Mouse (Mus musculus) heart, embryonic 13.5 days (tissue): Measurements from ENCODE around the gene Arhgef40. TPM values are rescaled to one million over a fixed set of nuclear protein-coding genes. Genes with fewer than 3 reads are reported as not detected.

ENCODE experiments used
- ATAC-seq: fragments of 200-750 bp; cut with Nextera tagmentation; 2 replicates; pipeline ENCODE4 v1.8.0; 2017; ENCODE audit warnings: moderate TSS enrichment; ENCODE audit not compliant: insufficient number of reproducible peaks, low FRiP score, low TSS enrichment; ENCODE audit errors: extremely low read depth
- H3K27ac ChIP-seq: fragments of 300-500 bp; sonication (generic); replicated peaks from 2 replicates; pipeline ENCODE4 v1.5.1; 2015; ENCODE audit warnings: moderate library complexity, mild to moderate bottlenecking, inconsistent platforms
- H3K27me3 ChIP-seq: fragments of 300-500 bp; sonication (generic); replicated peaks from 2 replicates; pipeline ENCODE4 v1.6.1; 2015; ENCODE audit warnings: mild to moderate bottlenecking, inconsistent platforms
- H3K36me3 ChIP-seq: fragments of 300-500 bp; sonication (generic); 2 replicates; pipeline ENCODE4 v1.6.1; 2015; ENCODE audit warnings: mild to moderate bottlenecking, inconsistent platforms
- H3K4me1 ChIP-seq: fragments of 300-500 bp; sonication (generic); 2 replicates; pipeline ENCODE4 v1.6.1; 2015; ENCODE audit warnings: inconsistent platforms
- H3K4me2 ChIP-seq: fragments of 300-500 bp; sonication (generic); 2 replicates; pipeline ENCODE4 v1.6.1; 2015; ENCODE audit warnings: inconsistent platforms, mild to moderate bottlenecking, moderate library complexity
- H3K4me3 ChIP-seq: fragments of 300-500 bp; sonication (generic); 2 replicates; pipeline ENCODE4 v1.5.1; 2015; ENCODE audit warnings: moderate library complexity, mild to moderate bottlenecking, inconsistent platforms
- H3K9ac ChIP-seq: fragments of 300-500 bp; sonication (generic); 2 replicates; pipeline ENCODE4 v1.6.1; 2015; ENCODE audit warnings: inconsistent platforms, mild to moderate bottlenecking, moderate library complexity
- H3K9me3 ChIP-seq: fragments of 300-500 bp; sonication (generic); 2 replicates; pipeline ENCODE4 v1.6.1; 2016; ENCODE audit warnings: inconsistent platforms
- WGBS: fragments of 180-500 bp; shearing (Covaris S2); methylation state at CpG from one replicate; pipeline ENCODE4 v1.1.7; 2015; ENCODE audit warnings: mixed read lengths; 5-methylcytosine and 5-hydroxymethylcytosine counted together
- polyA plus RNA-seq: library from polyadenylated mRNA; unstranded; fragments of >200 nt; fragmentation: Nextera tagmentation; extraction: Ambion mirVana; gene quantifications from 2 replicates; pipeline ENCODE4 v1.2.1, GENCODE M21; 2015

Arhgef40 gene
- polyA plus RNA-seq, 1 experiment from 2014 or later, result 63.9 TPM

GRCm38 (mm10) chr14:51985301-51986152 lies 1.0 kb downstream of the Arhgef40 start:
- H3K4me2 ChIP-seq, result peak overlapping the region; percentile 92
- no peaks in the 10 kb centered on the region for H3K9me3 ChIP-seq
- H3K4me3 ChIP-seq, result peak overlapping the region; percentile 78
- WGBS, result under 1% methylated on average over 26 of the region's 27 CpGs
- peak overlapping the region; percentile 98 for H3K27ac ChIP-seq
- H3K4me1 ChIP-seq, result peaks cover 38% of the 10 kb centered on the region
- H3K9ac ChIP-seq, result peak overlapping the region; percentile 86
- peaks cover 35% of the 10 kb centered on the region for H3K36me3 ChIP-seq
- peak; percentile 56 for ATAC-seq
- H3K27me3 ChIP-seq, result no peaks in the 10 kb centered on the region; the same call in 1 of the 2 replicates

GRCm38 (mm10) chr14:51986153-51986505 lies 1.6 kb downstream of the Arhgef40 start:
- Histone ChIP-seq H3K27me3 (no peaks in the 10 kb centered on the region; the same call in 1 of the 2 replicates), H3K4me3 (peak overlapping the region; percentile 78), H3K27ac (peak overlapping the region; percentile 98), H3K4me2 (peak overlapping the region; percentile 92), H3K9me3 (no peaks in the 10 kb centered on the region), H3K9ac (peak overlapping the region; percentile 86), H3K4me1 (peaks cover 38% of the 10 kb centered on the region), H3K36me3 (peaks cover 41% of the 10 kb centered on the region)
- ATAC-seq, result no peak
- WGBS, result 4% methylated on average over 7 of the region's 7 CpGs

GRCm38 (mm10) chr14:51987177-51987576 lies 2.7 kb downstream of the Arhgef40 start:
- Histone ChIP-seq H3K4me2 (peak overlapping the region; percentile 92), H3K9me3 (no peaks in the 10 kb centered on the region), H3K27ac (peak overlapping the region; percentile 98), H3K9ac (peak overlapping the region; percentile 37; the same call in 1 of the 2 replicates), H3K4me3 (peak overlapping the region; percentile 78; the same call in 1 of the 2 replicates), H3K4me1 (peaks cover 38% of the 10 kb centered on the region), H3K36me3 (peaks cover 52% of the 10 kb centered on the region), H3K27me3 (no peaks in the 10 kb centered on the region)
- no peak for ATAC-seq
- WGBS, result 88% methylated on average over 6 of the region's 6 CpGs

- WGBS, result 86% methylated on average over 12 of the region's 12 CpGs
Observed at GRCm38 (mm10) chr14:51988731-51989130, 4.2 kb downstream of the Arhgef40 start.

GRCm38 (mm10) chr14:51989461-51989970 lies 5.0 kb downstream of the Arhgef40 start:
- Histone ChIP-seq H3K27me3 (no peaks in the 10 kb centered on the region), H3K27ac (no peak overlapping the region), H3K9me3 (no peaks in the 10 kb centered on the region), H3K4me2 (no peak overlapping the region), H3K9ac (peak overlapping the region; percentile 37; the same call in 1 of the 2 replicates), H3K36me3 (peaks cover 74% of the 10 kb centered on the region), H3K4me3 (no peak overlapping the region), H3K4me1 (peaks cover 27% of the 10 kb centered on the region)
- 64% methylated on average over 12 of the region's 12 CpGs for WGBS
- ATAC-seq, result no peak

More at GRCm38 (mm10) chr14:51988731-51989130, 4.2 kb downstream of the Arhgef40 start:
- Histone ChIP-seq H3K9ac (no peak overlapping the region), H3K4me3 (no peak overlapping the region), H3K36me3 (peaks cover 66% of the 10 kb centered on the region), H3K27me3 (no peaks in the 10 kb centered on the region), H3K27ac (no peak overlapping the region), H3K4me1 (peaks cover 33% of the 10 kb centered on the region), H3K4me2 (no peak overlapping the region), H3K9me3 (no peaks in the 10 kb centered on the region)
- ATAC-seq, result no peak

GRCm38 (mm10) chr14:51994453-51994852 lies 9.9 kb downstream of the Arhgef40 start:
- WGBS, result 78% methylated on average over 4 of the region's 4 CpGs

GRCm38 (mm10) chr14:51995219-51995871 lies 10.8 kb downstream of the Arhgef40 start:
- no peak for ATAC-seq
- Histone ChIP-seq H3K27ac (no peak overlapping the region), H3K9me3 (no peaks in the 10 kb centered on the region), H3K27me3 (no peaks in the 10 kb centered on the region), H3K9ac (no peak overlapping the region), H3K4me1 (peaks cover 3% of the 10 kb centered on the region; the same call in 1 of the 2 replicates), H3K36me3 (peaks cover 97% of the 10 kb centered on the region), H3K4me3 (no peak overlapping the region), H3K4me2 (no peak overlapping the region)
- 70% methylated on average over 12 of the region's 12 CpGs for WGBS

More at GRCm38 (mm10) chr14:51994453-51994852, 9.9 kb downstream of the Arhgef40 start:
- no peak overlapping the region for H3K9ac ChIP-seq
- ATAC-seq, result no peak
- H3K9me3 ChIP-seq, result no peaks in the 10 kb centered on the region
- peaks cover 5% of the 10 kb centered on the region for H3K4me1 ChIP-seq
- no peak overlapping the region for H3K4me2 ChIP-seq
- H3K27ac ChIP-seq, result no peak overlapping the region
- H3K27me3 ChIP-seq, result no peaks in the 10 kb centered on the region
- no peak overlapping the region for H3K4me3 ChIP-seq
- H3K36me3 ChIP-seq, result peaks cover 97% of the 10 kb centered on the region

- Histone ChIP-seq H3K36me3 (peaks cover 95% of the 10 kb centered on the region), H3K9me3 (no peaks in the 10 kb centered on the region), H3K4me2 (no peak overlapping the region), H3K9ac (no peak overlapping the region), H3K4me3 (no peak overlapping the region), H3K4me1 (peaks cover 3% of the 10 kb centered on the region; the same call in 1 of the 2 replicates), H3K27me3 (no peaks in the 10 kb centered on the region), H3K27ac (no peak overlapping the region)
- no peak for ATAC-seq
- WGBS, result 81% methylated on average over 13 of the region's 13 CpGs
Observed at GRCm38 (mm10) chr14:51996231-51996841, 11.8 kb downstream of the Arhgef40 start.

GRCm38 (mm10) chr14:51996866-51997265 lies 12.3 kb downstream of the Arhgef40 start:
- Histone ChIP-seq H3K27me3 (no peaks in the 10 kb centered on the region), H3K4me1 (peaks cover 3% of the 10 kb centered on the region; the same call in 1 of the 2 replicates), H3K36me3 (peaks cover 94% of the 10 kb centered on the region), H3K9me3 (no peaks in the 10 kb centered on the region), H3K4me2 (no peak overlapping the region), H3K4me3 (no peak overlapping the region), H3K9ac (no peak overlapping the region), H3K27ac (no peak overlapping the region)
- WGBS, result 49% methylated on average over 17 of the region's 17 CpGs
- ATAC-seq, result no peak

GRCm38 (mm10) chr14:51997483-51997882 lies 13.0 kb downstream of the Arhgef40 start:
- WGBS, result 88% methylated on average over 14 of the region's 14 CpGs
- ATAC-seq, result no peak

GRCm38 (mm10) chr14:52003981-52004495 lies 19.5 kb downstream of the Arhgef40 start:
- H3K27ac ChIP-seq, result no peak overlapping the region
- no peak overlapping the region for H3K4me2 ChIP-seq
- ATAC-seq, result no peak
- H3K27me3 ChIP-seq, result no peaks in the 10 kb centered on the region
- peaks cover 91% of the 10 kb centered on the region for H3K36me3 ChIP-seq
- H3K9me3 ChIP-seq, result no peaks in the 10 kb centered on the region
- no peak overlapping the region for H3K4me3 ChIP-seq
- H3K4me1 ChIP-seq, result peaks cover 46% of the 10 kb centered on the region
- WGBS, result 48% methylated on average over 16 of the region's 16 CpGs
- no peak overlapping the region for H3K9ac ChIP-seq

More at GRCm38 (mm10) chr14:51997483-51997882, 13.0 kb downstream of the Arhgef40 start:
- Histone ChIP-seq H3K27ac (no peak overlapping the region), H3K4me1 (peaks cover 3% of the 10 kb centered on the region; the same call in 1 of the 2 replicates), H3K4me2 (no peak overlapping the region), H3K4me3 (no peak overlapping the region), H3K36me3 (peaks cover 94% of the 10 kb centered on the region), H3K9ac (no peak overlapping the region), H3K9me3 (no peaks in the 10 kb centered on the region), H3K27me3 (no peaks in the 10 kb centered on the region)
